Mouse (Mus musculus): ENCODE results near the gene Hist2h2aa2. TPM values are rescaled to one million over a fixed set of nuclear protein-coding genes. Genes with fewer than 3 reads are reported as not detected.
"Not testable (repeated sequence)": the region's sequence is repeated elsewhere in the genome, so short reads cannot be mapped to it uniquely, and the experiment has no call there.

Gene Hist2h2aa2
- total RNA-seq (2014; fragmentation: Nextera tagmentation) (61.3 and 86.2 TPM in 2 replicates), total RNA-seq (2017) (not detected in 2 replicates)

DNA sequence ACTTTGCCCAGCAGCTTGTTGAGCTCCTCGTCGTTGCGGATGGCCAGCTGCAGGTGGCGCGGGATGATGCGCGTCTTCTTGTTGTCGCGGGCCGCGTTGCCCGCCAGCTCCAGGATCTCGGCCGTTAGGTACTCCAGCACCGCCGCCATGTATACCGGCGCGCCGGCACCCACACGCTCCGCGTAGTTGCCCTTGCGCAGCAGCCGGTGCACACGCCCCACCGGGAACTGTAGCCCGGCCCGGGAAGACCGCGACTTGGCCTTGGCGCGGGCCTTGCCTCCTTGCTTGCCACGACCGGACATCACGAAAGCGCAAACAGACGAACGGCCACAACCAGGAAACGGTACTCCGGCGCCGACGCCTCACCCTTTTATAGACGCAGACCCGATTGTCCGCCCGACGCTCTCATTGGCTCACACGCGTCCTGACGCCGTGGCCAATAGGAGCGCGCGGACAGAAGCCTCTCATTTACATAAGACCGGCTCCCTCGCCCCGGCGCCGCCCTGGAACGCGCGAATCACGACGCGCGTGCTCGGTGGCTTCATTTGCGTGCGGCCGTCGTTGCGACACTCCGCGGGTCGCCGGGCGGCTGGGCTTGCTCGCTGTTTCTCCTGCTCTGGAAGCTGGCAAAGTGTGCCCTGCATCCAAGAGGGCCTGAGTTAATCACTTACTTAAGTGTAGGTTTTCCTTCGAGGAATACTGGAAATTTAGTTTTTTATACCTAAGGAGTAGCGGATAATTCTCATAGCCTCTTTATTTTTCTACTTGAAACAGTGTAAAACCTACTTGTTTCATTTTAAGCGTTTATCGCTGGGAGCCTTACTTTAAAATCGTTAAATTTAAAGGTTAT is at the start of gene Hist2h2aa2:
Gene Hist2h2aa2 (minus strand): TSS at position 328 of the 850 bp plus-strand sequence.
- peak; percentile 62 for ATAC-seq (replicated peaks; ENCODE audit: low FRiP score, low TSS enrichment, poor library complexity, severe bottlenecking)

DNA sequence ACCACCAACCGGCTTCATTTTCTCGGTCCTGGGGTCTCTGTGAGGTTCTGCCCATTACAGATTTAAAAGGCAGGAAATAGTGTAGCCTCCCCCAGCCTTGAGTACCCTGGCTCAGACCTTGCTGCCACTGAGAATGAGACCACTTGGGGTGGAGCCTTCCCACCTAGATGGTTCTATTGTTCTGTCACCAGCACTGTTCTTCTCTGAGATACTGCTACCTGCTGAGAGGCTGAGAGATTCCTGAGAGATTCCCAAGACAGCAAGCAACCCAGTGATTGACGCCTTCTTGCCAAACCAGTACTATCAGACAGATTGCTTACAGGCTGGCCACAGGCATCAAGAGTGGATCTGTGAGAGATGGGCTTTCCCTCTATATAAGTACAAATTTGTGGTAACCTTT is 49.1 kb upstream of the Hist2h2aa2 start:
- no peak for ATAC-seq (replicated peaks; ENCODE audit: low FRiP score, low TSS enrichment, poor library complexity, severe bottlenecking)

DNA sequence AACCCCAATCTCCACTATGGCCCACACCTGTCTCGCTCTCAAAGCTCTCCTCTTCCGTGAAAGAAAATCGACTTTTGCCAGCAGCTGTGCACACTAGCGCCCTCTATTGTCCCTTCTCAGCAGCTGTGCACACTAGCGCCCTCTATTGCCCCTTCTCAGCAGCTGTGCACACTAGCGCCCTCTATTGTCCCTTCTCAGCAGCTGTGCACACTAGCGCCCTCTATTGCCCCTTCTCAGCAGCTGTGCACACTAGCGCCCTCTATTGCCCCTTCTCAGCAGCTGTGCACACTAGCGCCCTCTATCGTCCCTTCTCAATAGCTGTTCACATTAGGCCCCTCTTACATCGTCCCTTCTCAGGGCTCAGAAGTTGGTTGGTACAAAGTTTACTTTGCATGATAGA is 47.3 kb upstream of the Hist2h2aa2 start:
- ATAC-seq (replicated peaks; ENCODE audit: low FRiP score, low TSS enrichment, poor library complexity, severe bottlenecking) = not testable (repeated sequence)

DNA sequence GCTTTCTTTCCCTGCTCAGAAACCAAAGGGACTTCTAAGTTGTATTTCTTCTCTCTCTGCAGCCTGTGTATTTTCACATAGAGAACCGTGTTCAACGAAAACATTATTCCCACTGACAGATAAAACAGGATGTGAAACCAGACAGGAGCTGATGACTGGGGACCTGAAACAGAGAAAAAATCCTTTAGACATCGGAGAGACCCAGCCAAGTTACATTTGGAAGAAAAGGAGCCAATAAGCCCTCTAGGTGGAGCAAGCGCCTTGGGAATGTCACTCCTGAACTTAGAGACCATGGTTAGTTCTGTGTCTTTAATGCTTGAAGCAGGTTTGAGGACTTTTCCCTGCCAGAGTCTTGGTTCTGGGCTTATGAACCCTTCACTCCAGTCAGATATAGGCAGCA is 44.4 kb upstream of the Hist2h2aa2 start:
- no peak for ATAC-seq (replicated peaks; ENCODE audit: low FRiP score, low TSS enrichment, poor library complexity, severe bottlenecking)

DNA sequence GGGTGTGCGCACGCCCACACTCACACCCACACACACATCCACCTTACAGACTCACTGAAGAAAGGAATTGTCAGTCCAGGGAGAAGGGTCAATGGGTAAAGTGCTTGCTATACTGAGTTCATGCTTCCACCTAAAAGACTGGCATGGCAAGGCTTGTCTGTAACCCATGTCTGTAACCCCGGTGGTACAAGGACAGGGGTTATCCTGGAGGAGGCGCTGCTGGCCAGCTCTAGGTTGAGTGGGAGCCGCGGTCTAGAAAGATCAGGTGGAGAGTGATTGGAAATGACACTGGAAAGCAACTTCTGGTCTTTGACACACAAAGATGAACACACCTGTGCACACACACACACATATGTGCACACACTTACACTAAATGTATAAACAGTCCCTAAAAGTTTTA is 40.6 kb upstream of the Hist2h2aa2 start:
- ATAC-seq (replicated peaks; ENCODE audit: low FRiP score, low TSS enrichment, poor library complexity, severe bottlenecking) = no peak

DNA sequence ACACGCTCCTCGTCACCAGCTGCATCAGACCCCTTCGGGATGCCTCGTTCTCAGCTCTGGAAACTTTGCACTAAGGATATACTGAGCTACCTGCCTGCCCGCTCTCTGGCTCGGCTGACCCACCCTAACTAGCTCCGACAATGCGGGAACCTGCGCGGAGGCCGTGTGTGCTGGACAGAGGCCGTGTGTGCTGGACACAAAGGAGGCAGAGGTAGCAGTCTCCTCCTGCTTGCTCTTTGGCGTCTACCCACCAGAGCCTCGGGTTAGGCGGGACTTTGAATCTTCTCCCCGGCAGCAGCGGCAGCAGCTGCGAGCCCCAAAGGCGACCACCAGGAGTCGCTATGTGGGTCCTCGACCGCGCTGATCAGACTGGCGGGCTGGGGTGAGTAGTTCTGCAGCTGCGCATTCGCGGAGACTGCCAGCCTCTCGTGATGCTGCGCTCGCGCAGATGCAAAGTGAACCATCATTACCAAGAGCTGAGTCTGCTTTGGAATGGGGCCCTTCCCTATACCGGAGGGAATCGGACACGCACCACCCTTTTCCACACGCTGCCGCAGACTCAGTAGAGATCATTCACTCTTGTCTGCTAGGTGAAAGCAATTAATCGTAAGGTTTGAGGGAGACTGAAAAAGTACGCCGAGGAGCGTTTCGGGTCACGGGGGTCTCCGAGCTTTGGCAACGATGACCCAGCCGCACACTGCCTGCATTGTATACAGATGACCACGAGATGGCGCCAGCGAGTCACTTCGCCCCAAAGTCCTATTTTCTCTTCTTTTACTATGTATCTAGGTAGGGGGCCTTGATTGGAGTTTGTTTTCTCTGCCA is 37.9 kb upstream of the Hist2h2aa2 start:
- peak; percentile 93 for ATAC-seq (replicated peaks; ENCODE audit: low FRiP score, low TSS enrichment, poor library complexity, severe bottlenecking)

DNA sequence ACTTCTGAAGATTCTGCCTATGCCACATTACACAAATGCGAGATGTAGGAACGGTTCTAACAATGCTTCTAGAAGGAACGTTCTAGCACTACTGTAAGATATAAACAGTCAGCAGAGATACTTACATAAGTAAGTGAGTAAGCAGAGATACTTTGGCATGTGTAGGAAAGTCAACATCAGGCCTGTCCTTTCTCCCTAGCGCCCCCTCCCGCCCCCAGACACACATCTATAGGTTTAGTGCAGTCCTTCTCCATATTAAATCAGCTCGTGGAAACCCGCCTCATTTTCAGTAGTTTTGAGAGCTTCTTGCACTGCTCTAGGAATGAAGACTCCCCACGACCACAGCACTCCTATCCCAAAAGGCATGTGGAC is 37.3 kb upstream of the Hist2h2aa2 start:
- peak; percentile 62 for ATAC-seq (replicated peaks; ENCODE audit: low FRiP score, low TSS enrichment, poor library complexity, severe bottlenecking)

DNA sequence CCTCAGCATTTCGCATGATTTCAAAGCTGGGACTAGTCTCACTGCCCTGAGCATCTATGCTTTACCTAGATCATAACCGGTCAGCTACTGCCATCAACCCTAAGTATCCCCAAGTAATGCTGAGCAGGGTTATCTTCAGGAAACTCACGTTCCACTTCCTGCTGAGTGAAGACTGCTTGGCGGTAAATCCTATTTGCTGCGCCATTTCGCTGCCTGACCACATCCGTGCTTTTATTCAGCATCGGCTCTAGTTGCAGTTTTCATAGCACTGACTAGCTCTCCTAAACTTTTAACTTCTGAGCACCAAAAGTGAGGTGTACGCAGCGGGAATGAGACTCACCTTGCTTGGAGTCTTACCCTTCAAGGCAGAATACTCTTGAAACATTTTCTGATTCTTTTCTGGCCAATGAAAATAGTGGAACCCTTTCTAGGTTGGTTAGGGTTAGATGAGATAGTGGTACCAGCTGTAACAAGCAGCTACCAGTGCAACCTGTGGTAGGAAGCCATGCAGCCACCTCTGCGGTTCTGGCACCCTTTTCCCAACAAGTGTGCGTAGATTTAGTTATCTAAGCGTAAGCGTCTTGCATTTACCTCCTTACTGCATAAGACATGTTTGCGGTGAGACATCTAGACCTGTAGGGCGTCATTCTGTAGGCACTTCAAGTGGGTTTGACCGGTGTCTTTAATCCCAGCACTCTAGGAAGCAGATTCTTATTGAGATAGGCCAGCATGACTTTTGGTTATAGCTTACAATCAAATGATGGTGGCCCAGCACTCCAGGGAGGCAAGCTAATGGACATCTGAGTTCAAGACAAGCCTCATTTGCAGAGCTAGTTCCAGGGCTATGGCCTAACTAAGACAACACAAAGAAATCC is 33.8 kb upstream of the Hist2h2aa2 start:
- no peak for ATAC-seq (replicated peaks; ENCODE audit: low FRiP score, low TSS enrichment, poor library complexity, severe bottlenecking)

DNA sequence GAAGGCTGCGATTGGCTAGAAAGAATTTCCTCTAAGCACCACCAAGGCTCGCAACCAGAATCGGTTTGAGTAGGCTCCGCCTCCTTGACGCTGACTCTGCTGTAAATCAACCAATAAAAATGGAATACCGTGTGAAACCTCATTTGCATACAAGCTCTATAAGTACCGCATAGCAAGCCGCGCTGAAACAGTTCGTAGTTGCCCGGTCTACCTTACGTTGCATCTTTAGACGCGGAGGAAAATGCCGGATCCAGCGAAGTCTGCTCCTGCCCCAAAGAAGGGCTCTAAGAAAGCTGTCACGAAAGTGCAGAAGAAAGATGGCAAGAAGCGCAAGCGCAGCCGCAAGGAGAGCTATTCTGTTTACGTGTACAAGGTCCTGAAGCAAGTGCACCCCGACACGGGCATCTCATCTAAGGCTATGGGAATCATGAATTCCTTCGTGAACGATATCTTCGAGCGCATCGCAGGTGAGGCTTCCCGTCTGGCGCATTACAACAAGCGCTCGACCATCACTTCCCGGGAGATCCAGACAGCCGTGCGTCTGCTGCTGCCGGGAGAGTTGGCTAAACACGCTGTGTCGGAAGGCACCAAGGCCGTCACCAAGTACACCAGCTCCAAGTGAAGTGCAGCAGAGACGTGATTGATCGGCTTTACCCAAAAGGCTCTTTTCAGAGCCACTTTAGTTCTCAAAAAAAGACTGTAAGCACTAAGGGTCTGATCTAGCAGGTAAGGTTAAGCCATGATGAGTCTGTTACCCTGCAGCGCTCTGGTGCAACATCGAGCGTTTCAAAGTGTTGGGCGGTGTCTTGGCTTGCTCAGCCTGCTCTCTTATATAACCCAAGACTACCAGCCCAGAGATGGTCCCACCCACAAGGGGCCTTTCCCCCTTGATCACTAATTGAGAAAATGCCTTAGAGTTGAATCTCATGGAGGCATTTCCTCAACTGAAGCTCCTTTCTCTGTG is 29.7 kb upstream of the Hist2h2aa2 start, which contains the start of gene Hist2h2bb:
Gene Hist2h2bb (plus strand): TSS at position 242 of the 964 bp plus-strand sequence.
- peak; percentile 90 for ATAC-seq (replicated peaks; ENCODE audit: low FRiP score, low TSS enrichment, poor library complexity, severe bottlenecking)

DNA sequence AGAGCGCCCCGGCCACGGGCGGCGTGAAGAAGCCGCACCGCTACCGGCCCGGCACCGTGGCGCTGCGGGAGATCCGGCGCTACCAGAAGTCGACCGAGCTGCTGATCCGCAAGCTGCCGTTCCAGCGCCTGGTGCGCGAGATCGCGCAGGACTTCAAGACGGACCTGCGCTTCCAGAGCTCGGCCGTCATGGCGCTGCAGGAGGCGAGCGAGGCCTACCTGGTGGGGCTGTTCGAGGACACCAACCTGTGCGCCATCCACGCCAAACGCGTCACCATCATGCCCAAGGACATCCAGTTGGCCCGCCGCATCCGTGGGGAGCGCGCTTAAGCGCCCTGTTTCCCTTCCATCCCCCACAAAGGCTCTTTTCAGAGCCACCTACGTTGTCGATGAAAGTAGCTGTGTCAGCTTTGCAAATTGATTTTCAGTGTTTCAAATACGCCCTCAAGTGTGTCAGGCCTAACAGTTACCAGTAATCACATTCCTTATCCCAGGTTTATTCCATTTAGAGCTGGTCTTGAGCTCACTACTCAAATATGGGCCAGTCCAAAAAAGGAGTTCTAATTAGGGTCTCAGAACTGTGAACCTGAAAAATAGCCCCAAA is 28.8 kb upstream of the Hist2h2aa2 start:
- peak; percentile 36 for ATAC-seq (replicated peaks; ENCODE audit: low FRiP score, low TSS enrichment, poor library complexity, severe bottlenecking)

DNA sequence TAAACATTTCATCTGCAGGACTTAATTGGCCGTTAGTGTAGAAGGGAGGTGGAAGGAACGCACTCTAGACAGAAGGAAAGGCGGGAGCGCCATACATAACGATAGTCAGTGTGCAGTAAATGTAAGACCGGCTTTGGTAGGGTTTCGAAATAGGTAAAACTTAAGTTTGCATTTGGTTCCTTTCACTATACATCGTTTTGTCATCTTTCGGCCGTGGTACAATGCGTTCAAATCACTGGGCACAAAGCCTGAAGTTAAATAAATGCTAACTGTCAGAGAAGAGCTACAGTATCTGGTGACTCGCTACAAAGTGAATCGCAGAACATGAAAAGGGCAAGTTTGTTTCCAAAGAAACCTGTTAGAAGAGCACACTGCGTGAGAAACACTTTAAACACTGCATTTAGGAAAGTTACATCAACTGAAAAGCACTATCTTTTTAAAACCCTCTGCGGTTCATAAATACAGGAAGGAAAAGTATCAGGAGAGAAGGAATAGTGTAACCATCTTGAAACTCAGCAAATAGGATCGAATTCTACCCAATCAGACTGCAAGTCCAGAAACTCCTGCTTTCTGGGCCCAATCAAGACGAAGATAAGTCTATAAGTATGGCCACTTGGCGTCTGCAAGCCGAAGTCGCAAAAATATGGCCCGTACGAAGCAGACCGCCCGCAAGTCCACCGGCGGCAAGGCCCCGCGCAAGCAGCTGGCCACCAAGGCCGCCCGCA is 28.1 kb upstream of the Hist2h2aa2 start, which contains the start of gene Hist2h3b:
Gene Hist2h3b (plus strand): TSS at position 604 of the 725 bp plus-strand sequence.
- ATAC-seq (replicated peaks; ENCODE audit: low FRiP score, low TSS enrichment, poor library complexity, severe bottlenecking) = peak; percentile 36; the same call in 1 of the 2 replicates

DNA sequence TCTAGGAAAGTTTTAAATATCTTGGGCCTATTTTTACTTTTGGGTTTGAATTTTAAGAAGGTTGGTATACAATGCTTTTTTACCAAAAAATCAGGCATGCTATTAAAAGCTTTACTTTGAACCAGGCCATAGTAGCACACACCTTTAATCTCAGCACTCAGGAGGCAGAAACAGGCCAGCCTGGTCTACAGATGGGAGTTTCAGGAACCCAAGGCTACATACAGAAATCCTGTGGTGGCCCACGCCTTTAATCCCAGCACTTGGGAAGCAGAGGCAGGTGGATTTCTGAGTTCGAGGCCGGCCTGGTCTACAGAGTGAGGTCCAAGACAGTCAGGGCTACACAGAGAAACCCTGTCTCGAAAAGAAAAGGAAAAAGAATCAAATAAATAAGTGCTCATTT is 27.5 kb upstream of the Hist2h2aa2 start:
- ATAC-seq (replicated peaks; ENCODE audit: low FRiP score, low TSS enrichment, poor library complexity, severe bottlenecking) = no peak

DNA sequence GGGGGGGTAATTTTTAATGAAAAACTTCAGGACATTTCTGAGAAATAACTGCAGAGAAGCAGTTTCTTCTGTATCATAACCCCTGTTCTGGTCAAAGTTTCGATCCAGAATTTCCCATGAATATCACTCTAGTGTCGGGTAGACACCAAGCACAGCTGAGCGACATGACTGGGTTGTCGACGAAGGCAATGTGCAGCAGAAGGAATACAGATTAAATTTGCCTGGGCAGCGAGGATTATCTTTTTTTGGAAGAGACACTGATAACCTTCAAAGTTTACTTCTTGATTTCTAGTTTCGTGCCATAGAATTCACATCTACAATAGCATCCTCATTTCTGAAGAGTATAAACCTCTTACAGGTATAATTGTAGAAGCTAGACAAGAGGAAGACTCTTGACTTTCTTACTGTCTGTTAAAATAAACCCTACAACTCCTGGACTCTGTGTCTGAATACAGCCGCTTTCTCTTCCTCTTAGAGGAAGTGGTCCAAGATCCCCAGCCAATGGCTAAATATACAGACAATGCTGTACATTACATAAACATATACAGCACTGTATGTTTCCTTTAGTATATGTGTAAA is 26.1 kb upstream of the Hist2h2aa2 start:
- ATAC-seq (replicated peaks; ENCODE audit: low FRiP score, low TSS enrichment, poor library complexity, severe bottlenecking) = no peak

DNA sequence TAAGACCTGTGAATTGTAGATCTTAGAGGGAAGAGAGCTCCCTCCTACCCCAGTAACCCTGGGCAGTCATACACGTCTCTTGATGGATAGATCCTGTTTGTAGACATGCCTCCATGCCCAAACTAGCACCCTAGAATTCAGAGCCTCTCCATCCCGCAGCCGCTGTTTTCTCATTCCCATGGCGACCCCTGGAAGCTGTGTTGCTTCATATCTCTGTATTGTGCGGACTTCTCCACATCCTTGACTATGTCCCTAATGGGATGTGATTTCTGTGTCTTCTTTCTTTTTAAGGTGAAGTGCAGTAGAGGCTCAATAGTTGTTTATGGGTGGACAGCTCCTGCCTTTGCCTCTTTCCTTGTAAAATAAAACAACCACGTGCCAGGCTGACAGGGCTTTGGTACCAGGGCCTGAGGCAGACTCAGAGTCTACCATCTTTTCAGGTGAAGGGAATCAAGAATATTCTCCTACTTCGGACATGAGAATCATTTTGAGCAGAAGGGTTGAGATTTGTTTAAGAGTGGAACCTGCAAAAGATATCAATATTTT is 24.4 kb upstream of the Hist2h2aa2 start:
- no peak for ATAC-seq (replicated peaks; ENCODE audit: low FRiP score, low TSS enrichment, poor library complexity, severe bottlenecking)

DNA sequence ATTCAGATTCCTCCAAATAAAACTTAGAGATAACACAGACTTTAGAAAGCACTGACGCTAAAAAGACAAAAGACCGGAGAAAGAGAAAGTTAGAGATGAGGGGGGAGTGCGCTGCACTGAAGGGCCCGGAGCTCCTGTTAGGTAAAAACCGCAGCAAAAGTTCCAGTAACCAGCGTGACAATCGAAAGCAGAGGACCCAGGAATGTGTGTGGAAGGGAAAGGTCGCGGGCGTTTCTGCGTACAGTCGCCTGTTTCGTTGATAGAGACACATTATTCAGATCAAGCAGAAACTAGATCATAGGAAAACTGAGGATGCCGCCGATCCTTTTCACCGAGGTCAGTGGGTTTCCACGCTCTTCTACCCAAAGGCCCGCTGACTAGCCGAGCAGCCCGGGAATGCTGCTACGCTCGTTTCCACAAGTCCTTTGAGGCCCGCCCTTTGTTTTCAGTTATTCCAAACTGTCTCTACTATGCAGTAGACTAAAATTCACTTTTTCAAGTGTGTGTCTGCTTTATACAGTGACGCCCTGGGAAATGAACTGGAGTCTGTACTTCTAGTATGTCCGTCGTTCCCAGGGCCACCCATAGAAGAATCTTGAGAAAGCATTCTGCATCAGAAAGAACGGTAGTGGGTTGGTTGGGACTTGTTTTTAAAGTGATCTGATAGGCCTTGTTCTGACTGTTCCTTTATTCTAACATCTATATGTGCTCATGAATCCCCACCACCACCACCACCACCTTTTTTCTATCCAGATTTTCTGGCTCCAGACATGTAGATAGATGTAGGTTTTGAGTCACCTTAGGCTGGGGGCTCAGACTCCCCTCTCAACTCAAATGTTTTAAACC is 23.7 kb upstream of the Hist2h2aa2 start:
- ATAC-seq (replicated peaks; ENCODE audit: low FRiP score, low TSS enrichment, poor library complexity, severe bottlenecking) = 0 out of 2 replicates have a peak, but pooled peaks have one; percentile 9

All from megakaryocyte-erythroid progenitor cell, adult 5-6 weeks (primary cell).